Mouse (Mus musculus) embryonic facial prominence, embryonic 14.5 days (tissue): ENCODE measurements around the gene Rnaset2a. TPM values are rescaled to one million over a fixed set of nuclear protein-coding genes. Genes with fewer than 3 reads are reported as not detected.
"Not testable (repeated sequence)": the region's sequence is repeated elsewhere in the genome, so short reads cannot be mapped to it uniquely, and the experiment has no call there.

Source experiments
- ATAC-seq: fragments of 200-750 bp; cut with Nextera tagmentation; 2 replicates; pipeline ENCODE4 v1.8.0; 2017; ENCODE audit warnings: low read depth, moderate number of reproducible peaks, moderate TSS enrichment
- DNase-seq: peaks from one replicate; pipeline ENCODE4 v3.0.0-alpha.2; 2015; ENCODE audit warnings: low spot score
- H3K27ac ChIP-seq: fragments of 300-500 bp; sonication (generic); replicated peaks from 2 replicates; pipeline ENCODE4 v1.5.1; 2014; ENCODE audit warnings: low read depth, mild to moderate bottlenecking, low read length, moderate library complexity
- H3K27me3 ChIP-seq: fragments of 300-500 bp; sonication (generic); replicated peaks from 2 replicates; pipeline ENCODE4 v1.6.1; 2014; ENCODE audit warnings: low read length; ENCODE audit not compliant: control insufficient read depth, insufficient read depth
- H3K36me3 ChIP-seq: fragments of 300-500 bp; sonication (generic); 2 replicates; pipeline ENCODE4 v1.6.1; 2014; ENCODE audit warnings: low read length, mixed read lengths; ENCODE audit not compliant: control insufficient read depth, insufficient read depth
- H3K4me1 ChIP-seq: fragments of 300-500 bp; sonication (generic); 2 replicates; pipeline ENCODE4 v1.6.1; 2014; ENCODE audit warnings: antibody characterized with exemption, low read length; ENCODE audit not compliant: control insufficient read depth, insufficient read depth
- H3K4me2 ChIP-seq: fragments of 300-500 bp; sonication (generic); 2 replicates; pipeline ENCODE4 v1.6.1; 2014; ENCODE audit warnings: low read depth, mild to moderate bottlenecking, low read length, moderate library complexity, mixed read lengths
- H3K4me3 ChIP-seq: fragments of 300-500 bp; sonication (generic); 2 replicates; pipeline ENCODE4 v1.5.1; 2014; ENCODE audit warnings: low read depth, mild to moderate bottlenecking, low read length
- H3K9ac ChIP-seq: fragments of 300-500 bp; sonication (generic); 2 replicates; pipeline ENCODE4 v1.6.1; 2014; ENCODE audit warnings: low read depth, mild to moderate bottlenecking, low read length, moderate library complexity, mixed read lengths
- H3K9me3 ChIP-seq: fragments of 300-500 bp; sonication (generic); 2 replicates; pipeline ENCODE4 v1.6.1; 2016; ENCODE audit warnings: low read length; ENCODE audit not compliant: control insufficient read depth
- WGBS: fragments of 180-500 bp; shearing (Covaris S2); extraction: QIAGEN DNeasy Blood & Tissue Kit; methylation state at CpG from one replicate; pipeline ENCODE4 v1.1.7; 2014; 5-methylcytosine and 5-hydroxymethylcytosine counted together
- polyA plus RNA-seq: library from polyadenylated mRNA; unstranded; fragments of >200 nt; fragmentation: Nextera tagmentation; extraction: Ambion mirVana; gene quantifications from 2 replicates; pipeline ENCODE4 v1.2.1, GENCODE M21; 2014

The Rnaset2a gene
- polyA plus RNA-seq, 1 experiment from 2014 or later, result 33.9 TPM

GRCm38 (mm10) chr17:8092537-8093526 lies 55.1 kb downstream of the Rnaset2a start:
- 39% methylated on average over 3 of the region's 18 CpGs for WGBS
- not testable (repeated sequence) for H3K4me3 ChIP-seq, H3K4me1 ChIP-seq, H3K27ac ChIP-seq, ATAC-seq, H3K9ac ChIP-seq, H3K4me2 ChIP-seq, H3K9me3 ChIP-seq, H3K27me3 ChIP-seq, DNase-seq, H3K36me3 ChIP-seq

- H3K27me3 ChIP-seq, H3K4me1 ChIP-seq, H3K9me3 ChIP-seq, H3K36me3 ChIP-seq, DNase-seq, ATAC-seq, H3K4me3 ChIP-seq, H3K4me2 ChIP-seq, H3K27ac ChIP-seq, H3K9ac ChIP-seq: not testable (repeated sequence)
- WGBS, result 91% methylated on average over 14 of the region's 14 CpGs
These were observed 56.6 kb downstream of the Rnaset2a start for GRCm38 (mm10) chr17:8091320-8091719.

GRCm38 (mm10) chr17:8069847-8070246 lies 78.0 kb downstream of the Rnaset2a start:
- not testable (repeated sequence) for H3K9ac ChIP-seq, H3K27me3 ChIP-seq, H3K27ac ChIP-seq, H3K4me2 ChIP-seq, H3K4me1 ChIP-seq, ATAC-seq, H3K36me3 ChIP-seq, H3K9me3 ChIP-seq, H3K4me3 ChIP-seq
- DNase-seq, result peak; percentile 12
- WGBS, result 62% methylated on average over 1 of the region's 2 CpGs

Other genes starting within 250 kb of the Rnaset2a start
- gene Tagap, start 222.1 kb downstream of the Rnaset2a start, polyA plus RNA-seq, result 0.63 TPM in 2 replicates
- gene Rsph3a, start 202.5 kb downstream of the Rnaset2a start, polyA plus RNA-seq, result 51.8 and 55.6 TPM in 2 replicates
- gene Gm49673, start 309 bp downstream of the Rnaset2a start, polyA plus RNA-seq, result not detected in 2 replicates
- gene Fgfr1op, start 17.4 kb upstream of the Rnaset2a start, polyA plus RNA-seq, result 32.3 and 35.0 TPM in 2 replicates
- gene Ccr6, start 87.9 kb upstream of the Rnaset2a start, polyA plus RNA-seq, result 0.18 TPM in 1 of 2 replicates, not detected in the other
- 188 and 209 TPM in 2 replicates for gene Mpc1, start 134.8 kb upstream of the Rnaset2a start, polyA plus RNA-seq
- 65.9 and 72.2 TPM in 2 replicates for gene Sft2d1, start 163.0 kb upstream of the Rnaset2a start, polyA plus RNA-seq
- 1.0 TPM in 2 replicates for gene Prr18, start 189.4 kb upstream of the Rnaset2a start, polyA plus RNA-seq
- 0.46 and 0.47 TPM in 2 replicates for gene T2, start 207.9 kb upstream of the Rnaset2a start, polyA plus RNA-seq